Mouse (Mus musculus) right cerebral cortex, postnatal 14 days (tissue): ENCODE data around the gene Ror2.

Experiments
- DNase-seq: peaks from one replicate; pipeline ENCODE4 v3.0.0; 2022

Ror2 gene

GRCm38 (mm10) chr13:53184858-53185257 lies 101.1 kb downstream of the Ror2 start:
- DNase-seq, result no peak

GRCm38 (mm10) chr13:53184149-53184548 lies 101.8 kb downstream of the Ror2 start:
- no peak for DNase-seq

- DNase-seq, result no peak
Measured at GRCm38 (mm10) chr13:53183161-53183577, 102.8 kb downstream of the Ror2 start.

- DNase-seq, result no peak
Measured at GRCm38 (mm10) chr13:53178594-53178993, 107.3 kb downstream of the Ror2 start.

GRCm38 (mm10) chr13:53178171-53178570 lies 107.8 kb downstream of the Ror2 start:
- no peak for DNase-seq

GRCm38 (mm10) chr13:53177424-53177718 lies 108.6 kb downstream of the Ror2 start:
- no peak for DNase-seq

GRCm38 (mm10) chr13:53176695-53177423 lies 109.1 kb downstream of the Ror2 start:
- DNase-seq, result no peak

- no peak for DNase-seq
Measured at GRCm38 (mm10) chr13:53175041-53175440, 110.9 kb downstream of the Ror2 start.

GRCm38 (mm10) chr13:53163671-53164070 lies 122.3 kb downstream of the Ror2 start:
- no peak for DNase-seq

GRCm38 (mm10) chr13:53163060-53163459 lies 122.9 kb downstream of the Ror2 start:
- DNase-seq, result no peak

- no peak for DNase-seq
Measured at GRCm38 (mm10) chr13:53159501-53159900, 126.4 kb downstream of the Ror2 start.

GRCm38 (mm10) chr13:53158405-53159005 lies 127.4 kb downstream of the Ror2 start:
- no peak for DNase-seq

- DNase-seq, result no peak
Measured at GRCm38 (mm10) chr13:53156911-53157310, 129.0 kb downstream of the Ror2 start.

- no peak for DNase-seq
Measured at GRCm38 (mm10) chr13:53156282-53156681, 129.6 kb downstream of the Ror2 start.

GRCm38 (mm10) chr13:53145511-53145910 lies 140.4 kb downstream of the Ror2 start:
- DNase-seq, result no peak

GRCm38 (mm10) chr13:53143076-53143475 lies 142.8 kb downstream of the Ror2 start:
- no peak for DNase-seq

- no peak for DNase-seq
Measured at GRCm38 (mm10) chr13:53142268-53142667, 143.7 kb downstream of the Ror2 start.

GRCm38 (mm10) chr13:53140298-53140697 lies 145.6 kb downstream of the Ror2 start:
- DNase-seq, result no peak

GRCm38 (mm10) chr13:53130567-53130966 lies 155.4 kb downstream of the Ror2 start:
- no peak for DNase-seq

- DNase-seq, result no peak
Measured at GRCm38 (mm10) chr13:53130032-53130431, 155.9 kb downstream of the Ror2 start.

GRCm38 (mm10) chr13:53125627-53126026 lies 160.3 kb downstream of the Ror2 start:
- no peak for DNase-seq

GRCm38 (mm10) chr13:53122085-53122484 lies 163.8 kb downstream of the Ror2 start:
- DNase-seq, result no peak

GRCm38 (mm10) chr13:53120906-53121305 lies 165.0 kb downstream of the Ror2 start:
- peak; percentile 51 for DNase-seq

- peak; percentile 90 for DNase-seq
Measured at GRCm38 (mm10) chr13:53119586-53120426, 166.1 kb downstream of the Ror2 start.
